Mouse (Mus musculus) heart, embryonic 15.5 days (tissue): Measurements from ENCODE around the gene Synpr. TPM values are rescaled to one million over a fixed set of nuclear protein-coding genes. Genes with fewer than 3 reads are reported as not detected.

Experiments used
- ATAC-seq: fragments of 200-750 bp; cut with Nextera tagmentation; replicated peaks from 2 replicates; pipeline ENCODE4 v1.8.0; 2017; ENCODE audit warnings: low read depth, moderate TSS enrichment; ENCODE audit not compliant: insufficient number of reproducible peaks, insufficient read depth, low FRiP score
- H3K27ac ChIP-seq: fragments of 300-500 bp; sonication (generic); 2 replicates; pipeline ENCODE4 v1.5.1; 2015; ENCODE audit warnings: mild to moderate bottlenecking, inconsistent platforms
- H3K27me3 ChIP-seq: fragments of 300-500 bp; sonication (generic); 2 replicates; pipeline ENCODE4 v1.6.1; 2015; ENCODE audit warnings: inconsistent platforms
- H3K36me3 ChIP-seq: fragments of 300-500 bp; sonication (generic); 2 replicates; pipeline ENCODE4 v1.6.1; 2015; ENCODE audit warnings: mild to moderate bottlenecking, inconsistent platforms
- H3K4me1 ChIP-seq: fragments of 300-500 bp; sonication (generic); replicated peaks from 2 replicates; pipeline ENCODE4 v1.6.1; 2015; ENCODE audit warnings: inconsistent platforms
- H3K4me2 ChIP-seq: fragments of 300-500 bp; sonication (generic); 2 replicates; pipeline ENCODE4 v1.6.1; 2015; ENCODE audit warnings: inconsistent platforms, mild to moderate bottlenecking, moderate library complexity
- H3K4me3 ChIP-seq: fragments of 300-500 bp; sonication (generic); 2 replicates; pipeline ENCODE4 v1.5.1; 2015; ENCODE audit warnings: mild to moderate bottlenecking, inconsistent platforms
- H3K9ac ChIP-seq: fragments of 300-500 bp; sonication (generic); 2 replicates; pipeline ENCODE4 v1.6.1; 2015; ENCODE audit warnings: mild to moderate bottlenecking, inconsistent platforms
- H3K9me3 ChIP-seq: fragments of 300-500 bp; sonication (generic); replicated peaks from 2 replicates; pipeline ENCODE4 v1.6.1; 2016; ENCODE audit warnings: inconsistent platforms
- WGBS: fragments of 180-500 bp; shearing (Covaris S2); methylation state at CpG from one replicate; pipeline ENCODE4 v1.1.7; 2015; ENCODE audit warnings: mixed read lengths; 5-methylcytosine and 5-hydroxymethylcytosine counted together
- polyA plus RNA-seq: library from polyadenylated mRNA; unstranded; fragments of >200 nt; fragmentation: Nextera tagmentation; extraction: Ambion mirVana; gene quantifications from 2 replicates; pipeline ENCODE4 v1.2.1, GENCODE M21; 2015

Gene Synpr
- polyA plus RNA-seq, 1 experiment from 2014 or later: 0.77 TPM

- no peak for ATAC-seq
Observed at GRCm38 (mm10) chr14:13355569-13356362, 71.2 kb downstream of the Synpr start.

GRCm38 (mm10) chr14:13357101-13357667 lies 72.6 kb downstream of the Synpr start:
- H3K4me3 ChIP-seq: no peak overlapping the region
- no peak for ATAC-seq
- no peaks in the 10 kb centered on the region for H3K36me3 ChIP-seq
- no peaks in the 10 kb centered on the region for H3K27me3 ChIP-seq
- H3K4me2 ChIP-seq: no peak overlapping the region
- no peaks in the 10 kb centered on the region for H3K9me3 ChIP-seq
- H3K9ac ChIP-seq: no peak overlapping the region
- H3K4me1 ChIP-seq: no peaks in the 10 kb centered on the region
- WGBS: 68% methylated on average over 5 of the region's 5 CpGs
- H3K27ac ChIP-seq: no peak overlapping the region

More at GRCm38 (mm10) chr14:13355569-13356362, 71.2 kb downstream of the Synpr start:
- no peaks in the 10 kb centered on the region for H3K9me3 ChIP-seq
- 20% methylated on average over 7 of the region's 7 CpGs for WGBS
- H3K9ac ChIP-seq: no peak overlapping the region
- H3K27me3 ChIP-seq: no peaks in the 10 kb centered on the region
- H3K4me1 ChIP-seq: no peaks in the 10 kb centered on the region
- no peak overlapping the region for H3K27ac ChIP-seq
- no peak overlapping the region for H3K4me2 ChIP-seq
- no peaks in the 10 kb centered on the region for H3K36me3 ChIP-seq
- no peak overlapping the region for H3K4me3 ChIP-seq

- Histone ChIP-seq H3K27me3 (no peaks in the 10 kb centered on the region), H3K4me2 (no peak overlapping the region), H3K36me3 (no peaks in the 10 kb centered on the region), H3K4me1 (no peaks in the 10 kb centered on the region), H3K4me3 (no peak overlapping the region), H3K9me3 (no peaks in the 10 kb centered on the region), H3K27ac (no peak overlapping the region), H3K9ac (no peak overlapping the region)
- ATAC-seq: no peak
- 63% methylated on average over 2 of the region's 2 CpGs for WGBS
Observed at GRCm38 (mm10) chr14:13358037-13358436, 73.5 kb downstream of the Synpr start.

GRCm38 (mm10) chr14:13361184-13361583 lies 76.6 kb downstream of the Synpr start:
- Histone ChIP-seq H3K27ac (no peak overlapping the region), H3K36me3 (no peaks in the 10 kb centered on the region), H3K4me1 (no peaks in the 10 kb centered on the region), H3K4me3 (no peak overlapping the region), H3K9me3 (no peaks in the 10 kb centered on the region), H3K9ac (no peak overlapping the region), H3K27me3 (no peaks in the 10 kb centered on the region), H3K4me2 (no peak overlapping the region)
- ATAC-seq: no peak

DNA sequence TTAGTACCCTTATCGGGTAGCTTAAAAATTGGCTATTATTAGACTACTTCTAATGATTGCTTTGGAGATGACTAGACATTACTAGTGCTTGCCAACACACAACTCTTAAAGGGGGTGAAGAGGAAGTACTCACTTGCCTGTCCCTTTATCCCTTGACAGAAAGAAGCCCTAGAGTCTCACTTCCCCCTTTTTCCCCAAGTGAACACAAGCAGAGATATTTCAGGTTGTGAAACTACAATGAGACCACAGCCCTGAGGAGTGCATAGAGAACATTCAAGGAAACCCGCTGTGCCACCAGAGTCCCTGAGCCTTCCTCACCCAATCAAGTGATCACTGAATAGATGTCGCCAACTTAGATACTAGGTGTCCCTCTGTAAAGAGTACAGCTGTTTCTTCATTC lies 77.1 kb downstream of the Synpr start:
- H3K9ac ChIP-seq: no peak overlapping the region
- no peaks in the 10 kb centered on the region for H3K27me3 ChIP-seq
- H3K9me3 ChIP-seq: no peaks in the 10 kb centered on the region
- H3K27ac ChIP-seq: no peak overlapping the region
- WGBS: 75% methylated on average over 3 of the region's 3 CpGs
- H3K4me3 ChIP-seq: no peak overlapping the region
- H3K4me2 ChIP-seq: no peak overlapping the region
- no peak for ATAC-seq
- no peaks in the 10 kb centered on the region for H3K36me3 ChIP-seq
- H3K4me1 ChIP-seq: no peaks in the 10 kb centered on the region

DNA sequence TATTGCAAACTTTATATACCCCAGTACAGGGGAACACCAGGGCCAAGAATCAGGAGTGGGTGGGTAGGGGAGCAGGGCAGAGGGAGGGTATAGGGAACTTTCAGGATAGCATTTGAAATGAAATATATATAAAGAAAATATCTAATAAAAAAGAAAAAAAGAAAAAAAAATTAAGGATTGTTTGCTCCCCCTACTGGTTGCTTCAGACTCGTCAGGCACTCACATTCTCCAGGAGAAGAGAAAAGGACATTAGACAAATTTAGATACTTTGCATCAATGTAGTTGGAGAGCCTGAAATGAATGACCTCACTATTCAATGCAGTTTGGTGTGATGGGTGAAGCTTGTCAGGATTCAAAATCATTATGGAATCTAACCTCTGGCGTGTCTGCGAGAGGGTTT lies 83.7 kb downstream of the Synpr start:
- no peak for ATAC-seq
- H3K4me1 ChIP-seq: no peaks in the 10 kb centered on the region
- H3K9me3 ChIP-seq: no peaks in the 10 kb centered on the region
- H3K36me3 ChIP-seq: no peaks in the 10 kb centered on the region
- no peak overlapping the region for H3K27ac ChIP-seq
- H3K4me2 ChIP-seq: no peak overlapping the region
- no peak overlapping the region for H3K9ac ChIP-seq
- no peaks in the 10 kb centered on the region for H3K27me3 ChIP-seq
- H3K4me3 ChIP-seq: no peak overlapping the region
- 69% methylated on average over 3 of the region's 3 CpGs for WGBS

DNA sequence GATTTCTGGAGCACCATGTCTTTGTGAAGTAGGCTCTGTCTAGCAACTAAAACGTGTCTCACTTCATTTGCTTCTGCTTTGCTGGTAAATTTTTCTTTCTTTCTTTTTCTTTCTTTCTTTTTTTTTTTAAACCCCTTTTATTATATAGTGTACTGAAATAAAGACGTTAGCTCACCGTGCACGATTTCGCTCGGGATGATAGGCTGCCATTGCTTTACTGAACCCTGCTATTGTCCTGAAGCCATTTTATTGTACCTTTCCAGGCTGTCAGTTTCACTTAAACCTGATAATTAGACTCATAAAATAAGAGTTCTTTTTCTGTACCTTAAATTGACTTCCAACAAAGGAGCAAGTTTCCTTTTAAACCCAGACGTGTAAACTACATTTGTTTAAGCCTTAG lies 104.5 kb downstream of the Synpr start:
- no peak overlapping the region for H3K9ac ChIP-seq
- whole genome bisulfite sequencing: 73% methylated on average over 7 of the region's 7 CpGs
- no peaks in the 10 kb centered on the region for H3K9me3 ChIP-seq
- no peaks in the 10 kb centered on the region for H3K36me3 ChIP-seq
- no peak for ATAC-seq
- H3K4me3 ChIP-seq: no peak overlapping the region
- no peak overlapping the region for H3K4me2 ChIP-seq
- no peak overlapping the region for H3K27ac ChIP-seq
- no peaks in the 10 kb centered on the region for H3K27me3 ChIP-seq
- H3K4me1 ChIP-seq: no peaks in the 10 kb centered on the region

GRCm38 (mm10) chr14:13389954-13390353 lies 105.4 kb downstream of the Synpr start:
- H3K36me3 ChIP-seq: no peaks in the 10 kb centered on the region
- no peak for ATAC-seq
- no peak overlapping the region for H3K4me2 ChIP-seq
- H3K9me3 ChIP-seq: no peaks in the 10 kb centered on the region
- no peaks in the 10 kb centered on the region for H3K4me1 ChIP-seq
- WGBS: 73% methylated on average over 5 of the region's 5 CpGs
- no peak overlapping the region for H3K27ac ChIP-seq
- H3K9ac ChIP-seq: no peak overlapping the region
- H3K27me3 ChIP-seq: no peaks in the 10 kb centered on the region
- no peak overlapping the region for H3K4me3 ChIP-seq

DNA sequence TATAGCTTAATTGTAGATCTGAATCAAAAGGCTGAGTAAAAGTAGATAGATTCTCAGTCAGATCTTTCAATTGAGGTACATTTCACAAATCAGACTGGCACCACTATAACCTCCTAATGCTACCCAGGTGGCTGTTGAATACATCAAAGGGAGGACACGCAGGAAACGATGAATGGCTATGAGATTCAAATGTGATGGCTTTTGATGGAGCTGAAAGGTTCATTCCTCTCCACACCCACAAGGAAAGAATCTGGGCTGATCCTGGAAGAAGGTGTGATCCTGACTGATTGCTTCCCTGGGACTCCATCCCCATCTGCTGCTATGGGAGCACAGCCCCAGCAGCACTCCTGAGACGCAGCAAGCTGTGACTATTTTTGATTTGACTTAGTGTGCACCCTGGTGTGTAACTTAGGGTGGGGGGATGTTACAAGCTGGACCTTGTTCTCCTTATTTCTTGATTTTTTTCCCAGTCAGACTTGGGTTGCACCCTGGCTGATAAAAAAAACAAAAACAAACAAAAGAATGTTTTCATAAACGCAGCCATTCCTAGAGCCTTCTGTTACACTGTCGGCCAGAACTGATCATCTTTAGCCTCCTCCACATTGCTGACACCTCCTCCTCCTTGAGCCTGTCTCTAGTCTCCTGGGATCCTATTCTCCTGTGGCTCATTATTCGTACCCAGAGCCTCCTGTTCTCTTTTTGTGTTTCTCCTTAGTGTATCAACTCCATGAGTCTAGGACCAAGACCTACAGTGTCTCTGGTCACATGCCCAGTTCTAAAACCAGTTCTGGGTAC lies 114.8 kb downstream of the Synpr start:
- no peak overlapping the region for H3K27ac ChIP-seq

DNA sequence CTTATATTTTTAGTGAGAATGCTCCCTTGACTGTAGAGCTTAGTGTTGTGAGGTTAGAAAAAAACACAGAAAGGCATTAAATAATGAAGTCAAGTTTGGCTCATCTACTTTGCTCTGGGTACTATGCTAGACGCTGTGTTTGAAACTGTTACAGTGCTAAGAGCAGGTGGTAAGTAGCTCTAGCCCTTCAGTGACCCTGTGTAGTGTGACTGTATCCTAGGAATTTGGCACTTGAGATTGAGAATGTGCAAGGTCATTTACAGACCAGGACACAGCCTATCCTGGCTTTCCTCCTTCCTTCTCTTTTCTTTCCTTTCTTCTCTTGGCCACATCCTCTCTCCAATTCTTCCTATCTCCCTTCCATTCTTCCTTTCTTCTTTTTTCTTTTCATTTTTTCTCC lies 127.1 kb downstream of the Synpr start:
- WGBS: 39% methylated on average over 1 of the region's 1 CpGs

More for the DNA sequence above, 114.8 kb downstream of the Synpr start:
- Histone ChIP-seq H3K4me3 (no peak overlapping the region), H3K4me2 (no peak overlapping the region), H3K9me3 (no peaks in the 10 kb centered on the region), H3K27me3 (no peaks in the 10 kb centered on the region), H3K36me3 (no peaks in the 10 kb centered on the region), H3K9ac (no peak overlapping the region), H3K4me1 (no peaks in the 10 kb centered on the region)
- 25% methylated on average over 6 of the region's 6 CpGs for WGBS
- no peak for ATAC-seq

GRCm38 (mm10) chr14:13440723-13441122 lies 156.1 kb downstream of the Synpr start:
- no peak overlapping the region for H3K27ac ChIP-seq
- H3K36me3 ChIP-seq: no peaks in the 10 kb centered on the region
- no peak for ATAC-seq
- H3K9ac ChIP-seq: no peak overlapping the region
- no peaks in the 10 kb centered on the region for H3K4me1 ChIP-seq
- no peak overlapping the region for H3K4me3 ChIP-seq
- no peaks in the 10 kb centered on the region for H3K9me3 ChIP-seq
- no peak overlapping the region for H3K4me2 ChIP-seq
- 78% methylated on average over 6 of the region's 6 CpGs for WGBS
- H3K27me3 ChIP-seq: no peaks in the 10 kb centered on the region

More for the DNA sequence above, 127.1 kb downstream of the Synpr start:
- Histone ChIP-seq H3K9me3 (no peaks in the 10 kb centered on the region), H3K4me1 (no peaks in the 10 kb centered on the region; the same call in 1 of the 2 replicates), H3K9ac (no peak overlapping the region), H3K27me3 (no peaks in the 10 kb centered on the region), H3K4me3 (no peak overlapping the region), H3K4me2 (no peak overlapping the region), H3K27ac (no peak overlapping the region), H3K36me3 (no peaks in the 10 kb centered on the region)
- ATAC-seq: no peak
